Mouse (Mus musculus): ENCODE measurements at regions not wholly inside any gene's neighbourhood (a gene's known extent, or its start where the extent isn't known, plus 50 kb on each side); places are given as distances from the start of the nearest gene placed in this dataset.
"Not testable (repeated sequence)": the region's sequence is repeated elsewhere in the genome, so short reads cannot be mapped to it uniquely, and the experiment has no call there.

DNA sequence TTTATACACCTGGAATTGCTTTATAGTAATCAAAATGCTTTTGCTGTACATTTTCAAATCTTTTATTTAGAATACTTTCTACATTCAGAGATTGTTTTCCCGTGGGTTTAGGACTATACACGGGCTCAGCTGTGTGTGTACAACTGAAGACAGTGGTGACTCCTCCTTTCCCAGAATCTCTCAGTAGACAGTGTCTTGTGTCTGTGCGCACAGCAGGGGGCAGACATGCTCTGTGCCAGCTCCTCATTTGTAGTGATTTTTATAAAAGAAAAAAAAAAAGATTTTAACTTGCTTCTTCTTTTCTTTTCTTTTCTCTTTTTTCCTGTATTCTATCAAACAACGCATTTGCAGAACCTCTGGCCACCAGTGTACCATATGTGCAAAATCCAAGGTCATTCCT, 817.3 kb downstream of the Basp1 start:
- peak in 1 of 2 experiments; percentile 30 for DNase-seq

DNA sequence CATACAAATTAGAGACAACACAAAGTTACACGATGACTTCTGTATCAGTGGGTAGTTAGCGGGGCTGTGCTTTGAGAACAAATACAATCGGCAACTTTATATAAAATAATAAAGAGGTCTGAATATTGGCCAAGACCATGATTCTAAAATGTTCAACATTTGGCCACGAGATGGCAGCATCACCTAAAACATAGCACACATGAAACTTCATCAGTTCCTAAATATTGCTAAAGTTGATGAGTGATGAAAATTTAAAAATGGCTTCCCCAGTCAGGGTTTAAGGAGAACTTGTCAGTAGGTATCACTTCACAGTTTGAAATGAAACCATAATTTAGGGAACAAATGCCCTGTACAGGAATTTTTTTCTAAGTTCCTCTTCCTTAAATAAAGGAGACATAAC, 824.6 kb downstream of the Basp1 start:
- peak; percentile 52 to 75 for DNase-seq

DNA sequence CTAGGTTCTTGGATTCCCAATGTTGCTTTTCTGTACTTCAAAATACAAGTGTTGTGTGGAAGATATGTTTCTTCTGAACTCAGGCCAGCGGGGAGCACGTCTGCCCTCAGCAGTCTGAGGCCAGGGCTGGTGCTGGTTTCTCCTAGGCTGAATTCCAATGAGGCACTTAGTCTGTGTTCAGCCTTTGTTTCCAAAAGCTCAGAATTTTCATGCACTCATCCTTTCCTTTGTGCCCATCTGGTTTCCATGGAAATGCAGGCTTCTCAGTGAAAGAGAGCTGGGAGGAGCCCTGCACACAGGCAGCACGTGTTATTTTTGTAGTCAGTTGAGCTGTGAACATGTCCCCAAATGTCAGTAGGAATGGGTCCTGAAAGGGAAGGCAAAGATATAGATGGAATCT, 846.6 kb downstream of the Basp1 start:
- no peak for DNase-seq

DNA sequence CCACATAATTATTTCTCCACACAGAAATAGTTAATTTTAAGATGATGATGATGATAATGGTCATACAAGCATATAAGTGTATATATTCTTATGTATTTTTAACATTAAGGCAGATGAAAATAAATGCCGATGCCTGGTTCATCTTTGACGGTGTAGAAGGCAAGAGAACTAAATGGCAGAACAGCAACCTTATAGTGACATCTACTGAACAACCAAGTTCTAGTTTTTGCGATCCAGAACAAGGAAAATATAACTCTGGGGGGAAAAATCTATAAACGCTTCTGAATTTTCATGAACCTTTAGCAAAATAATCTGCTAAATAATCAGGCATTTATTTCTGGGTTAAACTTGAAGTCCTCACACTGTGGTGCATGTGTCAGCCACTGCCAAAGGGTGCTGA, 856.8 kb downstream of the Basp1 start:
- no peak for DNase-seq

DNA sequence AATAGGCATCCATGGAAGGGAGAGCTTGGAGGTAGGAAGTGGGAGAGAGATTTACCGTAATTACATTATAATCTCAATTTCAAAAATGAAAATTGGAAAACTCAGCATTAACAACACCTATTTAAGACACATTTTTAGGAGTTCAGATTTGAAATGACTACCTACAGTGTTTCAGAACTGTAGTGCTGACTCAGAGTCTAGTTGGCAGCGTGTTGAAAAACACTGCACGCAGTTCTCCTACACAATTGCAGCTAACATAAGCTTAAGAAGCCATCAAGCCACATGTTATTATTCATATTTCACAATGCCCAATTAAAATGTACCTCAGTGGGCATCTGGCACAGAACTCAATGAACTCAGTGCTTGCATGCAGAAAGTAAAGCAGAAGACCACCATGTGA, 863.5 kb downstream of the Basp1 start:
- DNase-seq, result no peak

DNA sequence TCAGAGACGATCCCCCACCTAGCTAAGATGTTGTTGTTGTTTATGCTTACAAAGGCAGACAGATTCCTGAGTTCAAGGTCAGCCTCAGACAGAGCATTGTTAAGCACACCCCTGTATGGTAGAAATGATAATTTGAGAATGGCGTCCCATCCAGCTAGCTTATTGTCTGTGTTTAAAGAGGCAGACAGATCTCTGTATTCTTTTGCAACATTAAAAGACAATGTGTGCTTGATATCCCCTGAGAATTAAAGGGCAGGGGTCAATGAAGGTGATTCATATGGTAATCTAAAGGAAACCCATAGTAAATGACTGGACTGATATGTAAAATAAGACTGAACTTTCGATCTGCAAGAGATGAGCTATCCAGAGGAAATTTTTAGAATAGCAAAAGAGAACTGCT, 883.5 kb downstream of the Basp1 start:
- DNase-seq, result no peak

DNA sequence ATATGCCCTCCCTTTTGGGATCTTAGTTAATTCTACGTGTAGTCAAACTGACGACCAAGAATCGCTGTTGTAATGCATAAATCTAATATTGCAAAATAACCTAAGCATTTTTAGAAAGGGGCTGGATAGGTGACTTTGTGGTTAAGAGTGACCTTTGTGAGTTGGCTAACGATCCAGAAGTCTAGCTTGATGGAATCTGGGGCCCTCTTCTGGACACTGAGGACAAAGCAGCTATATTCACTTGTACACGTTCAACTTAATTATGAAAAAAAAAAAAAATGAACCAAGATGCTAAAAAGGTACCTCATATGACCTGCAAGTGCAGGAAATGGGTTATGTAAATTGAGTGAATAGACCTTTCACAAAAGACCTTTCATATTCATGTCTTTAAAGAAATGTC, 886.2 kb downstream of the Basp1 start:
- DNase-seq, result peak in 1 of 2 experiments; percentile 10

DNA sequence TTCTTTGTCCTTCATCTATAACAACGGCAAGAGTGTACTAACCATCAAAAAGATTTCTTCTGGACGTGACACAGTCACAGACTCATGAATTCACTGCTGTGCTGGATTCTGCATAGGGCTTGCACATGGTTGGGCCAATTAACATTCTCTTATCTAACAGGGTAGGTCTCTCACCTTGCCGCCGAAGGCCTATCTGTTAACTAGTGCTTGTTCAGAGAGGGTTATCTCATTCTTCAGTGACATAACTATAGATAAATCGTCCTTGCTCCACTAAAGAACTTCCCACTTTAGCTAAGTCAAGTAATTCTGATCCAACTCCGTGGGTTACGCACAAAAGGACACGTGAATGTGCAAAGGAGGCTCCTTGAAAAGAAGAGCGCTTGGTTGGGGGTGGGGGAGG, 899.6 kb downstream of the Basp1 start:
- no peak for DNase-seq

DNA sequence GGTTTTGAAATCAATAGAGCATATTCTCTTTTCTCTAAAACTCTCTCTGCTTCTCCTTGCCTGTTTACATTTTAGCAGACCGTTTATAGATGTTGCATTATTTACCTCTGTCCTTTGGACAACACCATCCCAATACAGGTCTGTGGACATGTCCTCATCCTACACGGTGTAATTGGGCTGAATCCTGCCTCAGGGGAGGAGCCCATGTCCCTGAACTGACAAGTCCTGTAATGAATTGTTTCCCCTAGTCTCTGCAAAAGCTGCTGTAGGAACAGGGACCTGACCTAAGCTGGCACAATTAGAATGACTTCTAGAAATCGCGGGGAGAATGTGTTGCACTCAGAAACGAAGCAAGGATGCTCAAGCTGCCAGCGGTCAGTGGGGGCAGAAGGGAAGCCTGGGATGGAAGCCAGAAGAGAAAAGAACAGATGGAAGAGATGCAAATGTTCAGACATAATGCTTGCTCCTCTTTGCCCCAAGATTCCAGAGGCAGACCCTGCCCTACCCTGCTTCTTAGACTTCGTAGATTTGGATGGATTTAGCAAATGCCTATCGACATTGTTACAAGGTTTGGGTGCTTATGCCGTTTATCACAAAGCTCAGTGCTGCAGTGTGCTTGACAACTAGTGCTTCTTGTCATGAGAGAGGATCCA, 911.5 kb downstream of the Basp1 start:
- DNase-seq, result peak; percentile 35 to 46

DNA sequence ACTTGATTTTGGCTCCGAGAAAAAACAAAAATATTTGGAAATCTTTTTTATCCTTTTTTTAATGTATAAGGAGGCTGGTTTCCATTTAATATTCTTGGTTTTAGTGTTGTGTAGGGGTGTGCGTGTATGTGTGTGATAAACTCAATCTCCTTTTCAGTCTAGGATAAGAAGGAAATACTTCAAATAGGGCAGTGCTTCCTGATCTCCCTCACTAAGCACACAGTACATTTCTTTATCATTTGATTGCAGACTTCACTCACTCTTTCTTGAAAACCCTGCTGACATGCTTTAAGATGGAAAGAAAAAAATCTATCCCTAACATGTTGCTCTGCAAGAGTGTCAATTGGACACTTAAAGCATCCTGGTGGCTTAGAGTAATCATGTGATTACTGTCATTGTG, 927.3 kb downstream of the Basp1 start:
- no peak for DNase-seq

DNA sequence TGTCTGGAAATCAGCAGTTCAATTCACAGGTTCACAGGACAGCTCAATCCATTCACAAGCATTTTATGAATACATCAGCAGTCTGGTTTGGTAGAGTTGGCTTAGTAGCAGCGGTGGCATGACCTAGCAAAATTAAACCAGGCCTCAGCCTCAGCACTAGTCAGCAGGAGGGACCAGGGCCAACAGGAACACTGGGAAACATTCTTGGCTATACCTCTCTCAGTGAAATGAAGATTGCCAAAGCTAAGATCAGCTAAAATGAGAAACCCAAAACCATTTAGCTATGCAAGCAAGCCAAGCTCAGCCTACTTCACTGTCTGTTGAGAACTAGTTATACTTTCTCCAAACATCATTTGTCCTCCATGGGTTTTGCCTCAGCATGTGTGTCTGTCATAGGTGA, 945.3 kb downstream of the Basp1 start:
- no peak for DNase-seq

DNA sequence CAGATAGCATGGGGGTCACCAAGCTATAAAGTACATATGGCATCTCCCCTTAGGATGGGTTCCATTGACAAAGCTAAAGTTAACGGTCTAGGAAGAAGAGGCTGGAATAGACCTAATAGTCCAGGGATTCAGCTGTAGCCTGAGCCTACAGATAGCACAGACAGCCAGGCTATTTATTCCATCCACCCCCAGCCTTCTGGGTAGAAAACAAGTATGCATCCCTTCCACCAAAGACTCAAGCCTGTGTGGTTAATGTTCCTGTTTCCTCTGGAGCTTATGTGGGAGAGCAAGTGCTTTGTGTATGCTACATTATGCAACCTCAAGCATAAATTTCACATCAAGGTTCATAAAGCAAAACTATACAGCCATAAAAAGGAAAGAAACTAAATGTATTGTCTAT, 955.8 kb downstream of the Basp1 start:
- DNase-seq, result no peak

DNA sequence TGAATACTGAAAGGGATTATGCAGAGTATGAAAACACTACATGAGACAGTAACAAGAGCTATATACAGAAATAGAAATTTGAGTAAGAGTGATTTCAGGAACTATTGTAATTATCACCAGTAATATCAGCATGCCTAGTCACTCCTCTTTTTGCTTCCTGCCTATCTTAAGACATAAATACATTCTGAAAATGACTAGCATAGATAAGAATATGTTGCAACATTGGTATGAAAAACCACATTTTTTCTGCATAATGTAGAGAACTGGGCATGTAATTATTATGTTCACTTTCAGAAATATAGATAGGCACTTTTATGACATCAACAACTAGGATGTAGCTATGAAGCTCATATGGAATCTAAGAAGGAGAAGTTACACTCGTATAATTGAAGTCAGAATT, 980.5 kb downstream of the Basp1 start:
- no peak for DNase-seq

DNA sequence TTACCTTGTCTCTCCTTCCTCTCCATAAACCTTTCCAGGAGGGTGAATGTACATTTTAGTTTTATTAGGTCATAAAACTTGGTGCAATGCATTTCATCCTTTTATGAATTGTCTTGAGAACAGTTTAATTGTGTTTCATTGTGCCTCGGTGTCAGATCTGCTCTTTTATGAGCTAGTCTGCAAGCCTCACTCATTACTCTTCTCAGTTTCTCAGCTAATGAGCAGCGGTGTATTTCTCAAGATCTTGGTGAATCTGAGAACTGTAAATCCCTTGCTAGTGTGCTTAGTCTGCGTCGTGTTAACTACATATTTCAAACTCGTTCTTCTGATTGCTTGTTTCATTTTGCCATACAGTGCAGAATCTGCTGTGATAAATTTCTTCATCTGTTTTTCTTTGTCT, 984.4 kb downstream of the Basp1 start:
- DNase-seq, result no peak

DNA sequence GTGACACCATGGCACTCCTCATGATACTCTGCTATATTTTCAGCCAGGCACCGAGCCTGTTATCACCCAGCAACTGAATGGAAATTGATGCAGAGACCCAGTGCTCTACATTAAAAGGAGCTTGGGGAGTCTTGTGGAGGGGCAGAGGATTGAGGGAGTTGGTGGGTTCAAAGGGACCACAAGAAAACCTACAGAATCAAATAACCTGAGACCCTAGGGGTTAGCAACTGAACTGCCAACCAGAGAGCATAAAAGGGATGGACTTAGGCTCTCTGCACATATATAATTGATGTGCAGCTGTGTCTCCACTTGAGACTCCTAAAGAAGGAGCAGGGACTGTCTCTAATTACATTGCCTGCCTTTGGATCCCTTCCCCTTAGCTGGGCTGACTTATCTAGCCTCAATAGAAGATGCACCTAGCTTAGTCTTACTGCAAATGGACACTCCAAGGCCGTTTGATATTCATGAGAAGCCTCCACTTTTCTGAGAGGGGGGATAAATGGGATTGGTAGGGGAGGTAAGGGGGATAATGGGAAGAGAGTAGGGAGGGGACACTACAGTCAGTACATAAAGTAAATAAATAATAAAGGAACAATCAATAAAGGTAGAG, 991.1 kb downstream of the Basp1 start:
- no peak for DNase-seq

DNA sequence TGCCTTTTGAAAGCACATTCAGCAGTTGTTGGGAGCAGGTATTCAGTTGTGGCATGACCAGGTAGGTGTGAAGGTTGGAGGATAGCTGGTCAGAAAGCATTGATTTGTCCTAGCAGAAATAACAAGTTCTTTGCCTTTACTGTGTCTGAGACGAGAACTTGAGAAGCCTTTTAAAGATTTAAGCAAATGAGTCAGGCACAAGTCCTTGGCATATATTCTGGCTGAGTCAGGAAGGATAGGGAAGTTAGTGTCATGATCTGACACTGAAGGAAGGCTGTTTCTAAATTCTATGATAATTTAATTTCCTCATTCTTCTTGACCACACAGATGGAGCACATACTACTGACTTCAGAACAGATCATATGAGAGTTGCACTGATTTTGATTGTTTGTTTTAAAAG, 993.8 kb downstream of the Basp1 start:
- no peak for DNase-seq

DNA sequence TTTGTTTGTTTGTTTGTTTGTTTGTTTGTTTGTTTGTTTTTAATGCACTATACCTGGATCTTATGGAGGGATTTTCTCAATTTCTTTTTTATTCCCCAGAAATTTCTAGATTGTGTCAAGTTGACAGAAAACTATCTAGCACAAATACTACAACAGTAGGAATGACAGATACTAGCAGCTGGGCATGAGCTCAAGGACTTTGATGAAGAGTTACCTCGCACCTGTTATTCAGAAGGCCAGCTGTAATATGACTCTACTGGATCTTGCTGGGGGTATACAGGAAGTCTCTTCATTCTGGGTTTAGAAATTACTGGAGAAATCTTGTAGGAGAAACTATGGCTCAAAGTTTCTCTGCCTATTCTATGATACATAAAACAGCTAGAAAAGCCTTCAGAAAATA, 994.4 kb downstream of the Basp1 start:
- DNase-seq, result no peak

DNA sequence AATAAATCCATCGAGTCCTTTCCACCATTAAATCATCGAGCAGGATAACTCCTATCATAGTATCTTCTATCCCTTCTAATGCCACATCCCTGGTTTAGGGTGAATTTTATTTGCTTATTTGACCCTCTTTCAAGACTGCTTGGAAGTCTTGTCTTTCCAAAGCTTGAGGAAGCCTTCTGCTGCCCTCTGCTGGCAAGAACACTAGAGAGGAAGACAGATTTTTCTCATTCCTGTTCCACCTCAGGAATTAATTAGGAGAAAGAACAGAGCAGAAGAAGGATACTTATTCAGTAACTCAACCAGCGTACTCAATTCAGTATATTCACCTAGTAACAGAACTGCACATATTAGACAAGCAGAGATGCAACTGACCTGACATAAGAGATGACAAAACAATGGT, 1005.9 kb downstream of the Basp1 start:
- peak; percentile 73 to 77 for DNase-seq

DNA sequence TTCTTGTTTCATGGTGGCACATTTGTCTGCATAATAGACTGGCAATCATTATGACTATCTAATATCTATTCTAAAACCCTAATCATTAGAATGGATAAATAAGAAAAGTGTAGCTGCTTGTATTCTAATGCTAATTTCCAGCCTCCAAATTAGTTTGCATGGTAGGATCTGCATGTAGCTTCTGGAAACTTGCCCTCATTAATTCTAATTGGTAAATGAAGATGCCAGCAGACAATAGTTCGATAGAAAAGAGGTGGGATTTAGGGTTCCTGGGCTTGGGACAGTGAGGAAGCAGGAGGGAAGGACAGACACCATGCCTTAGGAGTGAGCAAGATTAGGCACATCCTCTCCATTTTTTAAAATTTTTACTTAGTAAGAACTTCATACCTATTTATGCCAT, 1008.3 kb downstream of the Basp1 start:
- no peak for DNase-seq

DNA sequence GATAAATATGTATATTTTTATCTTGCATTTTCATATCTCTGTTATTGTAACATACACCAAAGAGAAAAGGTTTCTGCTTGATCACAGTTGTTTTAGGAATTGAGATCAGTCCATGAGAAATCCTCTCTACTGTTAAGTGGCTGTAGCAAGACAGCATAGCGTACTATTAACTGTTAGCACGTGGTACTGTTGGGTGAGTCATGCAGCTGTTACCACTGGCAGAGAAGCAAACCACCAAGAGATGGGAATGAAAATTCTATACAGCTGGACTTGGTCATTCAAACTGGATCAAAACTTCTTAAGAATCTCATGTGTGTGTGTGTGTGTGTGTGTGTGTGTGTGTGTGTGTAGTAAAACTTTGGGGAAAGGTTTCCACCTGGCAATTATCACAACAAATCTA, 1013.5 kb downstream of the Basp1 start:
- DNase-seq, result no peak

DNA sequence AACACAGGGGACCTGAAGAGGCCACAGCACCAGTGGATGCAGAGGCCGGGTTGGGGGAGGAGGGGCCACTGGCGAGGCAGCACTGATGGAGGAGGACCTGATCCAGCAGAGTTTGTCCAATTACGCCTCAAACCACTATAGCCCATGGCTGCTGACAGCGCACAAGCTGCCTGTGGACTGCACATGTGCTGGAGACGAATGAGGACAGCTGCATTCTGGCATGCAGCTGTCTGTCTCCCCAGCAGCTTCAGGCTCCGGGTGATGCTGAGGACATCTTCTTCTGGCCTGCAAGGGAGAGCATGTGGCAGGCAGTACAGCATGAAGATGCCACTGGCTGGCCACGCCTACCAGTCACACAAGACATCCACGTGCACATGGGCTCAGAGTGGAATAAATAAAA, 1055.2 kb downstream of the Basp1 start:
- no peak for DNase-seq

DNA sequence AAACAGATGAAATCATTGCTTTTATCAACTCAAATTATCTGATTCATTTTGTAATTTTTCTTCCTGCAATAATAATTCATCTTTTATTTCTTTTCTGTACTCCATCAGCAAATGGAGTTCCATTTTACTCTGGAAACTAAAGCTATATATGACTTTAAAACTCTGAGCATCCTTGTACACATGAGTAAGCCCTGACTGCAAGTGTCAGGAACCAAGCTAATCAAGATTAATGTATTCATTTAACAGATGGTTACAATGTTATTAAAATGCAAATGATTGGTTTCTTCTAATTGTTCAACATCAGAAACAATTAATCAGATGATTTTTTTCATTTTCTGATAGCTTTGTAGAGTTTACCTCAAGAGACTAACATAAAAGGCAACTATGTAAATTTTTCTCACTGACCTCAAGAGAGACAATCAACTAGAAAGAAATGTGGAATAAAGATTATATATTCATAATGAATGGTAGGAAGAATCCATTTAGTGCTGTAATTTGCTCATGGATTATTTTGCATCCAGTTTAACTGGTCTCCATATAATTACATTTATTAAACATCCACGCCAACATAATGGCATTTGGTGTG, 1064.5 kb downstream of the Basp1 start:
- DNase-seq, result no peak

DNA sequence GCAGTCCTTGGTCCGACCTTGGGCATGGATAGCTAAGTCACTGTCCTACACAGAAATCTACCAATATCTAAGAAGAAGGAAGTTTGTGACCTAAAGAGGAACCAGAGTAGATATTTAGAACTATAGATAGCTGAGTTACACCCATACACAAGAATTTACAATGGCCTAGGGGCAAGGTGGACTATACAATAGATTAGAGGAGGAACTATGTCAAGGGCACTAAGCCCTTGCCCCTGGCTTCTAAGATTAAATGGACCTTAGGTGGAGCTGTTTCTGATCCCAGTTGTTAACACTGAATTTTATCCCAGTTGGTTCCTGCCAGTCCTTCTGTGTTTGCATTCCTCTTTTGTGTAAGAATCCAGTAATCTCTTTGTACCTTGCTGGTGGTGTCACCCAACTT, 1077.7 kb downstream of the Basp1 start:
- not testable (repeated sequence) for DNase-seq

DNA sequence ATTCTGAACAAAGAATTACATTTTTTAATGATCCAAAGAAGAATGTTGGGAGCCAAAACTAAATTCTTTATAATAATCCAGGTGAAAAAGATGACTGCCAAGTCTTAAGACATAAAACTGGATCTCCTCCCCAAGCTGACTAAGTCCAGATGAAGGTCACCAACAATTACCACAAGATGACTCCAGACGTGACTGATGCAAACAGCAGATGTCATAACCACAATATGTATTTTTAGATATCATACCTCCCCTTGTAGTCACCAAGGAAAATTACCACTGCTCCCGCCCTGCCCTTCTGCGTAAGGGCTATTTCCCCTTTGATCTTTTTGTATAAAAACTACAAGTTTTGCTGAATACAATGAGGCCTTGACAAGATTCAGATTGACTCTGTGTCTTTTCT, 1110.4 kb downstream of the Basp1 start:
- not testable (repeated sequence) for DNase-seq

DNA sequence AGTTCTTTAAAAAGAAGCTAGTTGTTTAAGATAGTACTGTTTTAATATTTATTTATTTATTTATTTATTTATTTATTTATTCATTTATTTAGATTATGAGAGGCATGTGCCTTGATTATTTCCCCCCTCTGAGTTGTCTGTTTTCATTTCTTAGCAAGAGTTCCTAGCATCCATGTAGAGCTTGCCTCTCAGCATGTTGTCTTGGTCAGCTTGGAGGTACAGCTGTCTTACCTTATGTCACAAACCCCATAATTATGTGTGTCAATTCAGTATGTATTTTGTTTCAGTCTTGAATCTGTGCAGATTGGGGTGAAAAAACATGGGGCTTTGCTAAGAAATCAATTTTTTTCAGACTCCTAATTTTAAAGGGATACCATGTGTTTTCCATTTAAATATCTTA, 1116.3 kb downstream of the Basp1 start:
- peak; percentile 29 to 49 for DNase-seq

Measured in cerebellum, postnatal 36 days (tissue).